Comparison of ENCODE assay signal across 8 mouse cellular contexts in genomic region chr4:106908950-106909751, GRCm38 (mm10). TPM values are rescaled to one million over a fixed set of nuclear protein-coding genes. Genes with fewer than 3 reads are reported as not detected.
DNase-seq lines count a peak whose midpoint lies in the region; ATAC-seq and TF ChIP-seq lines count a peak whose summit lies in the region.

No protein-coding gene starts in this region.

- H3K4me3 ChIP-seq in C2C12 (ENCODE audit: insufficient read depth, poor library complexity, severe bottlenecking): peak overlapping the region; percentile 16
- H3K4me3 ChIP-seq in embryonic fibroblast, embryonic 13.5 days (ENCODE audit: insufficient read depth, low read length): no peak overlapping the region
- H3K4me3 ChIP-seq in heart, embryonic 15.5 days: peak overlapping the region; percentile 97
- no peak overlapping the region for H3K4me3 ChIP-seq in kidney, postnatal 0 days (replicated peaks; ENCODE audit: low read depth, low read length)
- no peak overlapping the region; the same call in 1 of the 2 replicates for H3K4me3 ChIP-seq in spleen, adult 2 months (ENCODE audit: extremely low read depth, insufficient read depth, insufficient read length)

- 6% methylated on average over 10 of the region's 10 CpGs for WGBS in heart, embryonic 15.5 days
- WGBS in kidney, postnatal 0 days: 8% methylated on average over 10 of the region's 10 CpGs
- 19% methylated on average over 10 of the region's 10 CpGs for WGBS in spleen, adult 2 months

- peaks cover 3% of the 10 kb centered on the region; the same call in 1 of the 2 replicates for H3K4me1 ChIP-seq in embryonic fibroblast, embryonic 13.5 days (ENCODE audit: control insufficient read depth, insufficient read depth, low read length)
- peaks cover 47% of the 10 kb centered on the region for H3K4me1 ChIP-seq in heart, embryonic 15.5 days (replicated peaks)
- H3K4me1 ChIP-seq in kidney, postnatal 0 days (replicated peaks; ENCODE audit: insufficient read depth, low read length): peaks cover 38% of the 10 kb centered on the region
- peaks cover 28% of the 10 kb centered on the region for H3K4me1 ChIP-seq in spleen, adult 2 months (ENCODE audit: control insufficient read depth, insufficient read depth, insufficient read length)

- H3K9me3 ChIP-seq in heart, embryonic 15.5 days (replicated peaks): no peaks in the 10 kb centered on the region
- no peaks in the 10 kb centered on the region for H3K9me3 ChIP-seq in kidney, postnatal 0 days (replicated peaks; ENCODE audit: low read length)

- no peak for TF ChIP-seq CTCF in C2C12 (IDR thresholded peaks at IDR 0.05; ENCODE audit: control insufficient read depth, insufficient read depth, insufficient read length)
- TF ChIP-seq CTCF in embryonic fibroblast, embryonic 13.5 days (IDR thresholded peaks at IDR 0.05; ENCODE audit: borderline replicate concordance, insufficient read depth, low read length): no peak
- TF ChIP-seq CTCF in kidney, postnatal 0 days (IDR thresholded peaks at IDR 0.05; ENCODE audit: low read depth): 0 out of 2 replicates have a peak, but pooled peaks have one; percentile 8
- no peak for TF ChIP-seq CTCF in spleen, adult 2 months (IDR thresholded peaks at IDR 0.05; ENCODE audit: extremely low read depth, insufficient read depth, insufficient read length, insufficient replicate concordance)

- 0 out of 2 replicates have a peak, but pooled peaks have one; percentile 23 for TF ChIP-seq POLR2A in embryonic fibroblast, embryonic 13.5 days (IDR thresholded peaks at IDR 0.05; ENCODE audit: low read depth, low read length)
- TF ChIP-seq POLR2A in spleen, adult 2 months (IDR thresholded peaks at IDR 0.05; ENCODE audit: low read depth, low read length): no peak

- peak; percentile 67 for DNase-seq in adrenal gland, adult 8-10 months
- DNase-seq in kidney, postnatal 0 days (ENCODE audit: low spot score): peak; percentile 89
- peak; percentile 73 to 81 for DNase-seq in lung, postnatal 4 days
- peak in 1 of 2 experiments; percentile 11 for DNase-seq in spleen, adult 2 months (ENCODE audit: low read depth in 1 of 2, low spot score in 2 of 2)

- H3ac ChIP-seq in C2C12 (ENCODE audit: control insufficient read depth, insufficient read length, low read depth): peak overlapping the region; percentile 63

- ATAC-seq in heart, embryonic 15.5 days (replicated peaks; ENCODE audit: insufficient number of reproducible peaks, insufficient read depth, low FRiP score, low read depth): peak; percentile 23
- ATAC-seq in kidney, postnatal 0 days (replicated peaks; ENCODE audit: low FRiP score, low read depth): no peak
- ATAC-seq in monocyte, adult 5-6 weeks (replicated peaks; ENCODE audit: insufficient number of reproducible peaks, low FRiP score, low TSS enrichment, poor library complexity, severe bottlenecking): no peak

- H3K79me2 ChIP-seq in C2C12 (ENCODE audit: control insufficient read depth, insufficient read depth): peaks cover 27% of the 10 kb centered on the region

- no peaks in the 10 kb centered on the region for H3K27me3 ChIP-seq in C2C12 (ENCODE audit: control insufficient read depth, insufficient read depth, insufficient read length)
- H3K27me3 ChIP-seq in heart, embryonic 15.5 days: no peaks in the 10 kb centered on the region
- H3K27me3 ChIP-seq in kidney, postnatal 0 days (ENCODE audit: insufficient read depth, low read length): no peaks in the 10 kb centered on the region
- H3K27me3 ChIP-seq in spleen, adult 2 months (ENCODE audit: control insufficient read depth, insufficient read depth, low read length): peaks cover 4% of the 10 kb centered on the region

- H3K4me2 ChIP-seq in heart, embryonic 15.5 days: peak overlapping the region; percentile 89
- peak overlapping the region; percentile 97 for H3K4me2 ChIP-seq in kidney, postnatal 0 days (ENCODE audit: low read length)

- peak overlapping the region; percentile 97 for H3K27ac ChIP-seq in embryonic fibroblast, embryonic 13.5 days (ENCODE audit: insufficient read depth, low read length)
- peak overlapping the region; percentile 98 for H3K27ac ChIP-seq in heart, embryonic 15.5 days
- H3K27ac ChIP-seq in kidney, postnatal 0 days: peak overlapping the region; percentile 97
- H3K27ac ChIP-seq in spleen, adult 2 months (ENCODE audit: insufficient read depth, low read length): peak overlapping the region; percentile 68

- peaks cover 6% of the 10 kb centered on the region for H3K36me3 ChIP-seq in C2C12 (ENCODE audit: control insufficient read depth, insufficient read depth)
- no peaks in the 10 kb centered on the region for H3K36me3 ChIP-seq in heart, embryonic 15.5 days
- no peaks in the 10 kb centered on the region for H3K36me3 ChIP-seq in kidney, postnatal 0 days (ENCODE audit: insufficient read depth, low read length)
- H3K36me3 ChIP-seq in spleen, adult 2 months (ENCODE audit: control insufficient read depth, insufficient read depth, low read length): no peaks in the 10 kb centered on the region

- H3K9ac ChIP-seq in heart, embryonic 15.5 days: peak overlapping the region; percentile 30; the same call in 1 of the 2 replicates
- peak overlapping the region; percentile 25; the same call in 1 of the 2 replicates for H3K9ac ChIP-seq in kidney, postnatal 0 days (ENCODE audit: low read depth, low read length)

- peaks cover 18% of the 10 kb centered on the region for H3K79me3 ChIP-seq in C2C12 (ENCODE audit: low read depth)

TF ChIP-seq in C2C12, 6 proteins besides CTCF, POLR2A, EP300 and RAD21:
- TF ChIP-seq CEBPB (IDR thresholded peaks at IDR 0.05; ENCODE audit: low read depth): no peak
- no peak for TF ChIP-seq MYOG (IDR thresholded peaks at IDR 0.05; ENCODE audit: control insufficient read depth, extremely low read depth, insufficient read length)
- no peak for TF ChIP-seq FOSL1 (IDR thresholded peaks at IDR 0.05; ENCODE audit: insufficient read depth, low read length, poor library complexity, severe bottlenecking)
- TF ChIP-seq USF1 (IDR thresholded peaks at IDR 0.05; ENCODE audit: low read depth): no peak
- TF ChIP-seq MAX (IDR thresholded peaks at IDR 0.05): no peak
- no peak for TF ChIP-seq MYOD1 (IDR thresholded peaks at IDR 0.05; ENCODE audit: control insufficient read depth, insufficient read length, low read depth)

RNA-seq across cellular contexts. Expression of gene Ssbp3, which starts 1.4 kb away (rescaled TPM):
- polyA plus RNA-seq in C2C12 (2012; fragmentation: generic; extraction: Trizol): 74.7 TPM
- 100 to 1,000 TPM in 2 of 4 experiments, 10 to 100 TPM in 2; 70.3 to 121 (median 101) TPM for total RNA-seq in adrenal gland, adult 8-10 months (2022)
- 104 and 145 TPM in 2 replicates for polyA plus RNA-seq in embryonic fibroblast, embryonic 13.5 days (2011; ENCODE audit: insufficient read length, low read depth, missing spikeins)
- 53.3 and 69.1 TPM in 2 replicates for polyA plus RNA-seq in heart, embryonic 15.5 days (2015; fragmentation: Nextera tagmentation; extraction: Ambion mirVana)
- 62.6 and 68.3 TPM in 2 replicates for polyA plus RNA-seq in kidney, postnatal 0 days (2015; fragmentation: Nextera tagmentation; extraction: Ambion mirVana)
- polyA plus RNA-seq in spleen, adult 2 months (2012; rRNA removed): 27.8 and 33.8 TPM in 2 replicates
- 14.3 to 22.7 TPM (median 19.5 TPM) in 3 replicates for total RNA-seq in monocyte, adult 5-6 weeks (2017)

Comparison
In these comparisons a context has a peak if more than half of its experiments do, and no peak if none do; other contexts are left out.
1. H3K4me3 ChIP-seq: peak in C2C12 (single experiment) and heart, embryonic 15.5 days (single experiment); none in embryonic fibroblast, embryonic 13.5 days (single experiment), kidney, postnatal 0 days (single experiment) and spleen, adult 2 months (single experiment).
2. Peak in every context shown above with its lines, with median percentiles within 50 percentile points of each other: H3K27ac ChIP-seq.